Mouse (Mus musculus) layer of hippocampus, postnatal 36 days (tissue): ENCODE measurements around the gene Sae1. TPM values are rescaled to one million over a fixed set of nuclear protein-coding genes. Genes with fewer than 3 reads are reported as not detected.
"Not testable (repeated sequence)": the region's sequence is repeated elsewhere in the genome, so short reads cannot be mapped to it uniquely, and the experiment has no call there.

ENCODE experiments used
- DNase-seq, 2 experiments: peaks; one replicate each; pipeline ENCODE4 v3.0.0; 2022
- total RNA-seq, 2 experiments: library from RNA; stranded (reverse); gene quantifications; 2 replicates each; pipeline ENCODE4 v1.2.3; 2021

The Sae1 gene
- total RNA-seq, 2 experiments from 2014 or later = 88.7 to 97.5 TPM

DNA sequence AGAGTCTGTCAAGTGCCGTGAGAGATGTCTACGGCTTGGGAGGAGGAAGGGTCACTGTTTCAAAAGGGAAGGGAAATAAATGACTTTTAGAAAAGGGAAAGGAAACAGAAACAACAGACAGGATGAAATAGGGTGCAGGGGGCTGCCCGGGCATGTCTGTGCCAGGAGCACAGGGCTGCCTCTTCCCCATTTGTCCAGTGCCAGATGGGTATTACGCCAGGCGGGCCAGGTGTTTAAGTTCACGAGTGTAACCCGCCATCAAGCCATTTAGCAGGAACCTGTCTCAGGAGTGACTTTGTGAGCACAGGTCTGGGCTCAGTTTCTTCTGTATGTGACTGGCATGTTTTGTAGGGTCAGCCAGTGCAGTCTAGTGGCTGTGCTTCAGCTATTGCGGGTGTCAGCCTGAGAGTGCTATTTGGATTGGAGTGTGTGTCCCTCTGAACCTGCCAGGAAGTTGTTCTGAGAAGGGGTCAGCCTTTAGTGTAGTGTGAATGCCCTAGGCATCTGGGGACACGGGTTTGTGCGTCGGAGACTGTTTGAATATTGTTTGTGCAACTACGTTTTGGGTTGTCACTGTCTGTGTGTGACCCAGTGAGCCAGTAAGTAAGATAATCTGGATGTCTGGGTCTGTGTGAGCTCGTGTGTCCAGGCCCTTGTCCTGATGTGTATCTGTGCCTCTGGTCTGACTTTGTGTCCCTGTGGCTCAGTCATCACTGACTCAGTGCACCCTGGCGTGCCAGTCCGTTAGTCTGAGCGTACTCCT lies 78.9 kb downstream of the Sae1 start:
- DNase-seq = no peak

DNA sequence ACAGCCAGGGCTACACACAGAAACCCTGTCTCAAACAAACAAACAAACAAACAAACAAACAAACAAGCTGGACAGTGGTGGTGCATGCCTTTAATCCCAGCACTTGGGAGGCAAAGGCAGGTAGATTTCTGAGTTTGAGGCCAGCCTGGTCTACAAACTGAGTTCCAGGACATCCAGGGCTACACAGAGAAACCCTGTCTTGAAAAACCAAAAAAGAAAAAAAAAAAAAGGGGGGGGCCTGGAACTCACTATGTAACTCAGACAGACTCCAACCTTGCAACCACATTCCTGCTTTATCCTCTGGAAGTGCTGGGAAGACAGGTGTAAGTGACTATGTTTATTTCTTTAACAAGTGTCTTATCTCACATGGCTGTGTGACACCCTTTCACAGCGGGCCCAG lies 79.5 kb downstream of the Sae1 start, which contains the start of gene Bbc3:
Gene Bbc3 (plus strand): TSS at position 301 of the 400 bp plus-strand sequence.
- DNase-seq = not testable (repeated sequence)

DNA sequence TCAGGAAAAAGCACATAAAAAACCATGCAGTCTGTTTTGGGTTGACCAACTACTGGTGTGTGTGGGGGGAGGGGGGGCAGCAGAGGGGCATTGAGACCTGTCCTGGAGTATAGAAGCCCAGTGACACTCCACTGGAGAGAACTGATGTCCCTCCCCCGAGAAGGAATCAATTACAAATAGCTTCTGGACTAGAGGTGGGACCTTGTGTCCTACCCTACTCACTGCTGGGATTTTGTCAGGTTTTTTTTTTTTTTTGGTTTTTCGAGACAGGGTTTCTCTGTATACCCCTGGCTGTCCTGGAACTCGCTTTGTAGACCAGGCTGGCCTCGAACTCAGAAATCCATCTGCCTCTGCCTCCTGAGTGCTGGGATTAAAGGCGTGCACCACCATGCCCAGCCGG lies 80.5 kb downstream of the Sae1 start:
- not testable (repeated sequence) for DNase-seq

DNA sequence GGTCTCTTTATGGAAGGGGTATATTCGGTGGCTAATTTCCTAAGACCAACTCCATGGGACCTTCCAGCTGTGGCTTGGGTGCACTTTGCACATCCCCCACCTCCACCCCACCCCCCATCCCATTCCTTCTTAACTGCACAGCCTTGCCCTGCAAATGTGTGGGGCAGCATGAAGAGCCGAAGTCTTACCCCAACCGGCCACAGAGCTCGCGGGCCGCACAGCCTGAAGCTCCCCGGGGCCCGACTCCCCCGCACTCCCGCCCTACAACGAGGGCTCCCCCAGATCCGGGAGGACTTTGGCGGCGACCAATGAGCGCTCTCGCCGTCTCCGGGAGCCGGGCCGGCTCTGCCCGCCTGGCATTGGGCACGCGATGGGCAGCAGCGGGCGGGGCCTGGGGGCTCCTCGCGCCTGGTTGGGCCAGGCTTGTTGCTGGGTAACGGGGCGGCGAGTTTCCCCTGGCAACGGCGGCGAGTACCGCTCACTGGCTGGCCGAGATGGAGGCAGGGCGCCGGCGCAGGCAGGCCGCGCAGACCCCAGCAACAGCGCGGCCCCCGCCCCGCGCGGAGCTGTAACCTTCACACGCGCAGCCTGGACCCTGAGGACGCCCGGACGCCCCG lies 88.1 kb downstream of the Sae1 start:
- peak; percentile 97 for DNase-seq

DNA sequence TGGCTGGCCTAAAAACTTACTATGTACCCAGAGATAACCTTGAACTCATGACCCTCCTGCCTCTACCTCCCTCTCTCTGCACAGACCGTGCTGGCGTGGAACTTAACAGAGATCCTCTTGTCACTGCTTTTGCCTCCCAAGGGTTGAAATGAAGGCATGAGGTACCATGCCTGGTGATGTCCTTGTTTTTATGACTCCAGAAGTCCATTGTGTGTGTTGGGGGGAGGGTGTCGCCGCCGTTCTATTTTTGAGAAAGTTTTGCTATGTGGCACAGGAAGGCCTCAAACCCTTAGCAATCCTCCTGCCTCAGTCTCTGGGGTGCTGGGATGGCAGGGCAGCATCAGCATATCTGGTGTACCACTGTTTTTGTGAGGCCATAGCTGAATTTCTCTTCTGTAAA lies 88.7 kb downstream of the Sae1 start:
- no peak for DNase-seq

- DNase-seq = no peak
These were observed 90.0 kb downstream of the Sae1 start for GRCm38 (mm10) chr7:16297616-16298015.

GRCm38 (mm10) chr7:16296766-16297390 lies 90.7 kb downstream of the Sae1 start:
- peak; percentile 65 to 77 for DNase-seq

DNA sequence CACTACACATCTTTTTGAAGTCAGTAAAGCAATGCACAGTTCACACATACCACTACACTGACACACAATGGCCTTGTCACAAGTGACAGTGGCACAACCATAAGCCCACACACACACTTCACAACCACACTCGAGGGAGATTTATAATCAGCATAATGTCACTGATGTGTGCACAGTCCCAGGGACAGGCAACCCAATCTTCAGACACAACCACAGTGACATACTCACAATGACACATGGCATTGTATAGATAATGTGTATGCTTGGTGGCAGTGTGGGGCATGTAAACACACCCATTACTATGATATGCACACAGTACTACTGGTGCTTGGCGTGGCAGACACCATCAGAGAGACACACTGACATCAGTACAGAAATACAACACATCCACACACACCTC lies 91.5 kb downstream of the Sae1 start:
- DNase-seq = no peak

DNA sequence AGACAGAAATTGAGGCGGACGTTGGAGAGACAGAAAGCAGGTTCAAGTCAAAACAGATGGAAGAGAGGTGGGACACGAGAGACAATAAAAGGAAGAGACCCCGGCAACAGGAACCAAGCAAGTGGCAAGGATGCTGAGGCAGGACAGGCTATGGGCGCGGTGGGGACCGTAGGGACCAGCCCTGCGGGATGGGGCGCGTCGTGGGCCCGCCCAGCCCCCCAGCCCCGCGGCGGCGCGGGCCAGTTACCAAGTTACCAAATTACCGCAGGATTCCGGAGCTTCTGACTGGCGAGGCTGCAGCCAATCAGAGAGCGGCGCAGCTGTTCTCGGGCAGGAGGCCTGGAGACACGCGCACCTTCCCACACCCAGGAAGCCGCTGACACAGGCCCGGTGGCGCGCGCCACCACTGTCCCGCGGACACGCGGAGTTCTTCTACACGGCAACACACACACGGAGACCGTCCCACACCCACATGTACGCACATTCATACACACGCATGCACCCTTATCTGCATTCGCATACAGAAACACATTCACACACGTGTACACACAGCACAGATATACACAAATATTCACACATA lies 92.2 kb downstream of the Sae1 start:
- peak; percentile 77 to 82 for DNase-seq

- peak; percentile 92 to 94 for DNase-seq
These were observed 92.8 kb downstream of the Sae1 start for GRCm38 (mm10) chr7:16294837-16295236.

- no peak for DNase-seq
These were observed 93.3 kb downstream of the Sae1 start for GRCm38 (mm10) chr7:16294346-16294745.

GRCm38 (mm10) chr7:16287791-16288190 lies 99.8 kb downstream of the Sae1 start:
- no peak for DNase-seq

DNA sequence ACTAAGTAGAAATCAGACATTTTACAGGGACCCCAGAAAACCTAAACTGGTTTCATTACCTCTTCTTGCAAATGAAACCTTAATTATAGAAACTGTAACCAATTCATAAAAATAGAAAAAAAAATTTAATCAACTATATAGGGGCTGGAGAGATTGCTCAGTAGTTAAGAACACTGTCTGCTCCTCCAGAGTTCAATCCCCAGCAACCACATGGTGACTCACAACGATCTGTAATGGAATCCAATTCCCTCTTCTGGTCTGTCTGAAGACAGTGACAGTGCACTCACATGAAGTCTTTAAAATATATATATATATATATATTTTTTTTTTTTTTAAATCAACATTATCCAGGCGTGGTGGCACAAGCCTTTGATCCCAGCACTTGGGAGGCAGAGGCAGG lies 100.6 kb downstream of the Sae1 start:
- DNase-seq = no peak

GRCm38 (mm10) chr7:16286026-16286961 lies 101.3 kb downstream of the Sae1 start, which contains the start of gene Ccdc9:
Ccdc9 (minus strand) TSS chr7:16286795.
- DNase-seq = peak; percentile 99

DNA sequence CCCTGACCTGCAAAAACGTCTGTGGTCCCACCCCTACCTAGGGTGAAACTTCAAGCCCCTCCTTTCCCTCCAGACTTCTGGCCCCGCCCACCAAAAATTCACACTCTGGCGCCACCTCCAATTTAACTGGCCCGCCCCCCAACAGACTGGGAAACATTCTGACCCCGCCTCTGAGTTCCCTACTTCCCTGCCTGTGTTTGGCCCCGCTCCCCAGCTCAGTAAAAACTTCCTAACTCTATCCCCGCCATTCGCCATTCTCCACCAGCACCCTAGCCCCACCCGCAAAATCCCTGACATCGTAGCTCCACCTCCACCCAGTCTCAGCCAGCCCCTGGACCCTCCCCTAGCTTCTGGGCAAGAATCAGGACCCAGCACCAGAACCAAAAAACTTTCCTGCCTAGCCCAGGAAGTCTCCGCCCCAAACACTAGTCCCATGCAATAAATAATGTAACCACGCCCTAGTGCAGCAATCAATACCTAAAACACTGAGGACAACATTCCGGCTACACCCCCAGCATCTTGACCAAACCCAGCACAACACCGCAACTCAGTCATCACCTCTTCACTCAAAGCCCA lies 102.1 kb downstream of the Sae1 start:
- DNase-seq = peak; percentile 37 to 40

DNA sequence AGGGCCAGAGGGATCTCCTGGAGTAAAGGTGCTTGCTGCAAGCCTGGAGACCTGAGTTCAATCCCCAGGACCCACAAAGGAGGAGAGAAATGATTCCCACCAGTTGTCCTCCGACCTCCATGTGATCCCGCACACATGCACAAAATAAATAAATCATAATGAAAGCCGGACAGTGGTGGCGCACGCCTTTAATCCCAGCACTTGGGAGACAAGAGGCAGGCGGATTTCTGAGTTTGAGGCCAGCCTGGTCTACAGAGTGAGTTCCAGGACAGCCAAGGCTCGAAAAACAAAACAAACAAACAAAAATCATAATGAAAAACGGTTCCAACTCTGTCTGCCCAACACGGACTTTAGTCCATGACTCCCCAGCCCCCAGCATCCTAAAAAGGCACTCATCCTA lies 102.7 kb downstream of the Sae1 start:
- no peak for DNase-seq

- DNase-seq = no peak
These were observed 103.6 kb downstream of the Sae1 start for GRCm38 (mm10) chr7:16284001-16284400.

DNA sequence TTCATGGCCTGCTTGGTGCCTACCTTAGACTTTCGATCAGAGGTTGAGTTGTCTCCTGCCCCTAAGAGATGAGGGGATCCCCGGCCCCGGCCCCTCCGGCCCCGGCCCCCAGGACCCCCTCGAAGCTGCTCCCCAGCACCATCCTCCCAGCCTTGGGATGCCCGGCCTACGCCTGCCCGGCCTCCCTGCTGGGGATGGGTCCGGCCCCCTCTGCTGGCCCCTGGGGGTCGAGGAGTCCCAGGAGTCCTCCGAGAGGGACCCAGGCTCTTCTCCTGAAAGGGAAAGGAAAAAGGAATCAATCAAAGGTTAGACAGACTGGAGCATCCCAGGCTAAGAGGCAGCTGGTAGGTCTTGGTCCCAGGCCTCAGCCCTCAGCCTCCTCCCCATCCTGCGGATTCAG lies 105.3 kb downstream of the Sae1 start:
- DNase-seq = no peak

DNA sequence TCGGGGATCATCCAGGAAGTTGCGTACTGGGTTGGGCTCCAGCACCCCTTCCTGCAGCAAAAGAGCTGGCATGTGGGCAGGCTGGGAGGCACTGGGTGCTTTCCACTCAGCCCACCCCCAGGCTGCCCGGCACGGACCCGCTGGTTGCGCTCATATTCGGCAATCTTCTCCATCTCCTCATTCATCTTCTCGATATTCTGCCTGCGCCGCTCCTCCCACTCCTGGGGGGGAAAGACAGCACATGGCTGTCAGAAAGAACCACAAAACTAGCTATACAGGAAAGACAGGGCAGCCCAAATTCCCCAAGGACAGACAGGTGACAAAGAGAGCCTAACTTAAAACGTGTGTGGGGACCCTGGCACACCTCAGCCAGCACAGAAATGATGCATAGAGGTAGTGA lies 106.9 kb downstream of the Sae1 start:
- DNase-seq = no peak

DNA sequence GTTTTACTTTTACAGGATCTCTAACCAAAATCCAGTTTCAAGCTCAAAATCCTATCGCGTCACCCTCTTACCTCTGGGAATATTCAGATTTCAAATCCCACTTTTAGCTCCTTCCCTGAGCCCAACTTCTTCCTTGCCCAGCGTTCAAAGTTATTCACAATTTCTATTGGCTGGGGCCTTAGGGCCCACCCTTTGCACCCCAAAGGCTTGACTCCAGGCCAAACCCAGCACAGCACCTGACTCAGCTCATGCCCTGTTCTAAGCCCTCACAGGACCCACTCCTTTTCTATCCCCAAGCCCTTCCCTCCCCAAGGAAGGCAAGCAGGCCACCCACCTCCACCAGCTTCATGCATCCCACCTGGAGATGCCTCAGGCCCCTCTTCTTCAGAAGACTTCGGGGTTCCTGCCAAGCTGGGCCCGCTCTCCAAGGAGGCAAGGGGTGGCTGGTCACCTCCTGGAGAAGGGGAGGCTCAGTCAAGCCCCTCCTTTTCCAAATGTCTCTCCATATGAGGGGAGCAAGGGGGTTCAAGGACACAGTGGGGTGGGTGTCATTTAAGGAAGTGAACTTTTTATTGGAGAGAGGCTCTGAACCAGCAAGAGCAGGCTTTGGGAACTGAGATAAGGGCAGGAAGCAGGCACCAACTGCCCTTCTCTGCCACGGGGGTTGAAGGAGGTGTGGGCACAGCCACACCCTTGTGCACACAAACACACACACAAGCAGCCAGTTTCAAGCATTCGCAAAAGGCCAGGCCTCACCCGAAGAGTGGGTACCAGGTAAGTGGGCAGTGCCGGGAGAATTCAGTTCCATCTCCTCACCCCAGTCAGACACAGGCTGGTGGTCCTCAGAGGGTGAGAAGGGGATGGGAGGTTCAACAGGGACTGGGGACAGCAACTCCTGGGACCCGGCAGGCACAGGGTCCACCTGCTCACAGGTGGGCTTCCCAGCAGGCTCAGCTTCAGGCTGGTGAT lies 112.4 kb downstream of the Sae1 start:
- DNase-seq = no peak
